Mouse (Mus musculus) small intestine, adult 2 months (tissue): ENCODE measurements around the gene Apba1.

Source experiments
- CTCF ChIP-seq: fragments of 200-500 bp; IDR thresholded peaks from 2 replicates; pipeline ENCODE4 v1.5.1; 2012; ENCODE audit warnings: low read depth, mild to moderate bottlenecking, control low read depth, inconsistent platforms, low read length, moderate library complexity, mixed read lengths; ENCODE audit not compliant: insufficient replicate concordance, insufficient read length; ENCODE audit errors: extremely low read depth
- POLR2A ChIP-seq: fragments of 200-500 bp; IDR thresholded peaks from 2 replicates; pipeline ENCODE4 v1.6.1; 2012; ENCODE audit warnings: low read depth, mild to moderate bottlenecking, control low read depth, inconsistent platforms, low read length, moderate library complexity

GRCm38 (mm10) chr19:23807371-23807770, 48.7 kb downstream of the Apba1 start:
- no peak for TF ChIP-seq CTCF
- no peak for TF ChIP-seq POLR2A
